Mouse (Mus musculus): Measurements from ENCODE around the gene Pcbp1. TPM values are rescaled to one million over a fixed set of nuclear protein-coding genes. Genes with fewer than 3 reads are reported as not detected.

Pcbp1 gene
- polyA plus RNA-seq, 1 experiment from 2014 or later, result 327 TPM

GRCm38 (mm10) chr6:86523242-86523754, 2.8 kb downstream of the Pcbp1 start:
- WGBS (ENCODE audit: insufficient replicate concordance), result 32% methylated on average over 3 of the region's 3 CpGs
- no peak for ATAC-seq (ENCODE audit: low read depth)

GRCm38 (mm10) chr6:86522001-86522911, 3.9 kb downstream of the Pcbp1 start:
- DNase-seq (no peak), ATAC-seq (ENCODE audit: low read depth) (no peak)
- peaks cover 25% of the 10 kb centered on the region for H3K4me1 ChIP-seq (replicated peaks)
- H3K27ac ChIP-seq, result peak overlapping the region; percentile 80
- H3K4me3 ChIP-seq (replicated peaks), result peak overlapping the region; percentile 95
- WGBS (ENCODE audit: insufficient replicate concordance), result 67% methylated on average over 5 of the region's 5 CpGs
- no peaks in the 10 kb centered on the region for H3K9me3 ChIP-seq (replicated peaks)
- no peaks in the 10 kb centered on the region for H3K27me3 ChIP-seq
- peak overlapping the region; percentile 48 for H3K9ac ChIP-seq
- H3K4me2 ChIP-seq, result peak overlapping the region; percentile 84
- peaks cover 29% of the 10 kb centered on the region for H3K36me3 ChIP-seq

More at GRCm38 (mm10) chr6:86523242-86523754, 2.8 kb downstream of the Pcbp1 start:
- Histone ChIP-seq H3K27me3 (no peaks in the 10 kb centered on the region), H3K9ac (peak overlapping the region; percentile 94), H3K9me3 (replicated peaks) (no peaks in the 10 kb centered on the region), H3K4me1 (replicated peaks) (peaks cover 34% of the 10 kb centered on the region), H3K27ac (peak overlapping the region; percentile 80), H3K4me3 (replicated peaks) (peak overlapping the region; percentile 95), H3K36me3 (peaks cover 29% of the 10 kb centered on the region), H3K4me2 (peak overlapping the region; percentile 84)
- DNase-seq, result no peak

GRCm38 (mm10) chr6:86519767-86520345, 6.3 kb downstream of the Pcbp1 start:
- H3K4me3 ChIP-seq (replicated peaks), result no peak overlapping the region
- no peak overlapping the region for H3K4me2 ChIP-seq
- H3K27me3 ChIP-seq, result no peaks in the 10 kb centered on the region
- H3K36me3 ChIP-seq, result peaks cover 23% of the 10 kb centered on the region
- H3K27ac ChIP-seq, result no peak overlapping the region
- H3K9me3 ChIP-seq (replicated peaks), result no peaks in the 10 kb centered on the region
- no peak overlapping the region for H3K9ac ChIP-seq
- DNase-seq, result no peak
- peaks cover 24% of the 10 kb centered on the region for H3K4me1 ChIP-seq (replicated peaks)
- ATAC-seq (ENCODE audit: low read depth), result no peak
- WGBS (ENCODE audit: insufficient replicate concordance), result 78% methylated on average over 3 of the region's 3 CpGs

GRCm38 (mm10) chr6:86516021-86516420, 10.1 kb downstream of the Pcbp1 start:
- 71% methylated on average over 1 of the region's 1 CpGs for WGBS (ENCODE audit: insufficient replicate concordance)
- peaks cover 4% of the 10 kb centered on the region; the same call in 1 of the 2 replicates for H3K4me1 ChIP-seq (replicated peaks)
- no peaks in the 10 kb centered on the region for H3K27me3 ChIP-seq
- no peaks in the 10 kb centered on the region for H3K9me3 ChIP-seq (replicated peaks)
- ATAC-seq (ENCODE audit: low read depth), result no peak
- H3K9ac ChIP-seq, result no peak overlapping the region
- H3K27ac ChIP-seq, result no peak overlapping the region
- H3K4me2 ChIP-seq, result no peak overlapping the region
- no peak overlapping the region for H3K4me3 ChIP-seq (replicated peaks)
- H3K36me3 ChIP-seq, result no peaks in the 10 kb centered on the region
- no peak for DNase-seq

GRCm38 (mm10) chr6:86513296-86513695, 12.8 kb downstream of the Pcbp1 start:
- H3K27me3 ChIP-seq, result no peaks in the 10 kb centered on the region
- no peak overlapping the region for H3K27ac ChIP-seq
- ATAC-seq (ENCODE audit: low read depth), result no peak
- no peak overlapping the region for H3K4me3 ChIP-seq (replicated peaks)
- DNase-seq, result no peak
- H3K4me1 ChIP-seq (replicated peaks), result peaks cover 23% of the 10 kb centered on the region
- H3K9ac ChIP-seq, result no peak overlapping the region
- no peaks in the 10 kb centered on the region for H3K9me3 ChIP-seq (replicated peaks)
- 77% methylated on average over 4 of the region's 4 CpGs for WGBS (ENCODE audit: insufficient replicate concordance)
- H3K36me3 ChIP-seq, result no peaks in the 10 kb centered on the region
- no peak overlapping the region for H3K4me2 ChIP-seq

- Histone ChIP-seq H3K36me3 (no peaks in the 10 kb centered on the region), H3K9ac (no peak overlapping the region), H3K4me1 (replicated peaks) (peaks cover 34% of the 10 kb centered on the region), H3K4me3 (replicated peaks) (no peak overlapping the region), H3K9me3 (replicated peaks) (no peaks in the 10 kb centered on the region), H3K27ac (no peak overlapping the region), H3K4me2 (no peak overlapping the region), H3K27me3 (no peaks in the 10 kb centered on the region)
- ATAC-seq (ENCODE audit: low read depth), result no peak
- no peak for DNase-seq
- 48% methylated on average over 4 of the region's 4 CpGs for WGBS (ENCODE audit: insufficient replicate concordance)
These were observed 15.1 kb downstream of the Pcbp1 start for GRCm38 (mm10) chr6:86510979-86511378.

GRCm38 (mm10) chr6:86509866-86510200, 16.3 kb downstream of the Pcbp1 start:
- WGBS (ENCODE audit: insufficient replicate concordance), result 15% methylated on average over 3 of the region's 3 CpGs
- no peaks in the 10 kb centered on the region for H3K9me3 ChIP-seq (replicated peaks)
- no peak overlapping the region for H3K4me2 ChIP-seq
- no peak overlapping the region for H3K4me3 ChIP-seq (replicated peaks)
- H3K36me3 ChIP-seq, result no peaks in the 10 kb centered on the region
- no peaks in the 10 kb centered on the region for H3K27me3 ChIP-seq
- peak overlapping the region; percentile 12; the same call in 1 of the 2 replicates for H3K9ac ChIP-seq
- DNase-seq (peak; percentile 54), ATAC-seq (ENCODE audit: low read depth) (peak; percentile 76)
- peaks cover 40% of the 10 kb centered on the region for H3K4me1 ChIP-seq (replicated peaks)
- no peak overlapping the region for H3K27ac ChIP-seq

DNA sequence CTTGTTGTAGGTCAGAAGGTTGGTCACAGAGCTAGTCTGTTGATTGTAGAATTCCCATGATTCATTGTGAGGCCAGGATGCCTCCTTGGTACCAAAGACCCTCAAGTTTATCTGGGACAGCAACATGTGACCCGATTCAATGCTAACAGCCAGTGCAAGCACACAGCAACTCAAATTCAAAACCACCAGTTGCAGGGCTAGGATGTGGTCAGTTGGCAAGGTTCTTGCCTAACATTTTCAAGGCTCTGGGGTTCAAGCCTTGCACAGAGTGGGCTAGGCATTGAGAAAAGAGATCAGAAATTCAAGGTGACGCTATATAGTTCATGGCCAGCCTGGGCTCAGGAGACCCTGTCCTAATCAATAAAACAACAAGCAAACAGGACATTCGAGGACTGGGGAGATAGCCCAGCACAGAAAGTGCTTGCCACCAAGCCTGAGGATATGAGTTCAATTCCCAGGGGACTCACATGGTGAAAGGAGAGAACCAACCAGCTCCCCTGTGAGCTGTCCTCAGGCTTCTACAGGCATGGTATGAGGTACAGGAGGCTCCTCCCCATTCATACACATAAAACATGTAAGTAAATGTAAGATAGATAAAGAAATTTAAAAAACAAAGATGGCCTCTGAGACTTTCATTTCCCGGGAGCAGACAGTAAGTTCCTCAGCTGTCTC, 16.8 kb downstream of the Pcbp1 start:
- Histone ChIP-seq H3K4me1 (replicated peaks) (peaks cover 40% of the 10 kb centered on the region), H3K36me3 (no peaks in the 10 kb centered on the region), H3K27me3 (no peaks in the 10 kb centered on the region), H3K4me3 (replicated peaks) (no peak overlapping the region), H3K27ac (no peak overlapping the region), H3K4me2 (no peak overlapping the region), H3K9me3 (replicated peaks) (no peaks in the 10 kb centered on the region), H3K9ac (0 out of 2 replicates have a peak overlapping the region, but pooled peaks have one; percentile 12)
- ATAC-seq (ENCODE audit: low read depth) (0 out of 2 replicates have a peak, but pooled peaks have one; percentile 37), DNase-seq (no peak)
- 54% methylated on average over 4 of the region's 4 CpGs for WGBS (ENCODE audit: insufficient replicate concordance)

GRCm38 (mm10) chr6:86508736-86509135, 17.4 kb downstream of the Pcbp1 start:
- H3K4me3 ChIP-seq (replicated peaks), result no peak overlapping the region
- H3K9me3 ChIP-seq (replicated peaks), result no peaks in the 10 kb centered on the region
- no peak for ATAC-seq (ENCODE audit: low read depth)
- no peak overlapping the region for H3K27ac ChIP-seq
- peaks cover 40% of the 10 kb centered on the region for H3K4me1 ChIP-seq (replicated peaks)
- no peaks in the 10 kb centered on the region for H3K36me3 ChIP-seq
- WGBS (ENCODE audit: insufficient replicate concordance), result 60% methylated on average over 3 of the region's 3 CpGs
- no peak for DNase-seq
- no peak overlapping the region for H3K4me2 ChIP-seq
- no peaks in the 10 kb centered on the region for H3K27me3 ChIP-seq
- no peak overlapping the region for H3K9ac ChIP-seq

GRCm38 (mm10) chr6:86507116-86507515, 19.0 kb downstream of the Pcbp1 start:
- Histone ChIP-seq H3K9me3 (replicated peaks) (no peaks in the 10 kb centered on the region), H3K27ac (no peak overlapping the region), H3K4me2 (no peak overlapping the region), H3K4me3 (replicated peaks) (no peak overlapping the region), H3K4me1 (replicated peaks) (peaks cover 40% of the 10 kb centered on the region), H3K36me3 (no peaks in the 10 kb centered on the region), H3K9ac (no peak overlapping the region; the same call in 1 of the 2 replicates), H3K27me3 (no peaks in the 10 kb centered on the region)
- DNase-seq, result no peak
- no peak for ATAC-seq (ENCODE audit: low read depth)

GRCm38 (mm10) chr6:86506309-86506708, 19.8 kb downstream of the Pcbp1 start:
- Histone ChIP-seq H3K4me2 (no peak overlapping the region), H3K27me3 (no peaks in the 10 kb centered on the region), H3K9ac (no peak overlapping the region), H3K36me3 (no peaks in the 10 kb centered on the region), H3K27ac (no peak overlapping the region), H3K4me3 (replicated peaks) (no peak overlapping the region), H3K4me1 (replicated peaks) (peaks cover 40% of the 10 kb centered on the region), H3K9me3 (replicated peaks) (no peaks in the 10 kb centered on the region)
- ATAC-seq (ENCODE audit: low read depth) (no peak), DNase-seq (no peak)
- 64% methylated on average over 3 of the region's 3 CpGs for WGBS (ENCODE audit: insufficient replicate concordance)

All from liver, embryonic 13.5 days (tissue).